Mouse (Mus musculus) megakaryocyte, embryonic 14.5 days (primary cell): ENCODE data around the gene Tkfc.

ENCODE experiments used
- FLI1 ChIP-seq: IDR thresholded peaks from 2 replicates; pipeline ENCODE4 v1.6.1; 2012; ENCODE audit warnings: low read length, inconsistent platforms, mixed read lengths
- GATA1 ChIP-seq: IDR thresholded peaks from 3 replicates; pipeline ENCODE4 v1.6.1; 2012; ENCODE audit warnings: mixed read lengths, low read length, inconsistent platforms, borderline replicate concordance

GRCm38 (mm10) chr19:10604534-10604933 is 920 bp downstream of the Tkfc start:
- no peak for TF ChIP-seq GATA1
- TF ChIP-seq FLI1 = no peak
